Mouse (Mus musculus): ENCODE measurements around the gene Fam129a.

Gene Fam129a

DNA sequence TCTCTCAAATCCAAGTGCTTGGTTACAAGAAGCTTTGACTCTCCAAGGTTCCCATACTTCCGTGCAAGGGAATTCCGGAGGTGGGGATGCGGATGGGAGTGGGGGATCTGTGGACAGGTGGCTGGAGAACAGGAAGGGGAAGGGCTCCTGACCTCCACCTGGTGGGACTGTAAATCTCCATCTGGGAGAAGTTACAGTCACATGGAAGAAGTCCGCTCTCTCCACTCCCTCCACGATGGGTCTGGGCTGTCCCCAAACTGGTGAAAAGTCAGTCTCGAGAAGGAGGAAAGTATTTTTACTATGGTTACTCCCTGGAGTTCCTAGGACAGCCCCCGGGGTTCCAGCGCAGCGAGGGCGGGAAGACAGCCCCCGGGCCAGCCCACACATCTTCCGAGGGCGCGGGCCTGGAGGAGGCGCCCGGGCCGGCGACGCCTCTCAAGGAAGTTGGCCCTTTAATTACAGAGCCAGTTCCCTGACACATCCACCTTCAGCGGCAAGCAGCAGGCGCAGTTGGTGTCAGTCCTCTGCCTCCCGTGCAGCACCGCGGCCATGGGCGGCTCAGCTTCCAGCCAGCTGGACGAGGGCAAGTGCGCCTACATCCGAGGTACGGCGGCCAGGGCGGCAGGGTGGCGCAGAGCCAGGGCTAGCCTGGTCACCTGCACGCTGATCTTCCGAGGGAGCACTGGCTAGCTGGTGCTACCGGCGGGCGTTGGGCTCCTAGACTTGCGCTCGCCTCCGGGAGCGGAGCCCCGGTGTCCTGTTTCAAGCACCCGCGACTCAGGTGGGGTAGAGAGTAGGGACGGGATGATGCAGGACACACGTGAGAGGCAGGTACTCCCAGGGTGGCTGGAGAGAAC, at the start of gene Fam129a:
Gene Fam129a, plus strand, starts transcription at position 206 of the 857 bp plus-strand sequence.
- DNase-seq: no peak

DNA sequence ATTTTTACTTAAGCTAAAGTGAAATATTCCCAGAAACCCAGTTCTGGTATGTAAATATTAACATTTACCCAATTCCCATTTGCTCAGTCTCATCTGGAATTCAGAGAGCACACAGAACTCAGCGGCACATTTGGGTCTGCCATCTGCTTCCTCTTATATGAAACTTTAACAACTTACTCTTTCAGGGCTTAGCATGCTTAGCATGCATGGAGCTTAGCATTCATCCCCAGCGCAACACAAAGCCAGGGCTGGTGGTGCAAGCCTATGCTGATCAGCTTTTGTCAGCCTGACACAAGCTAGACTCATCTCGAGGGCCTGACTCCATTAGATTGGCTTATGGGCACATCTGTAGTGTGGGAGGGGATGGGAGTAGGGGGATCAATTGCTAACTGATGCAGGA, 44.3 kb upstream of the Fam129a start:
- no peak for DNase-seq

DNA sequence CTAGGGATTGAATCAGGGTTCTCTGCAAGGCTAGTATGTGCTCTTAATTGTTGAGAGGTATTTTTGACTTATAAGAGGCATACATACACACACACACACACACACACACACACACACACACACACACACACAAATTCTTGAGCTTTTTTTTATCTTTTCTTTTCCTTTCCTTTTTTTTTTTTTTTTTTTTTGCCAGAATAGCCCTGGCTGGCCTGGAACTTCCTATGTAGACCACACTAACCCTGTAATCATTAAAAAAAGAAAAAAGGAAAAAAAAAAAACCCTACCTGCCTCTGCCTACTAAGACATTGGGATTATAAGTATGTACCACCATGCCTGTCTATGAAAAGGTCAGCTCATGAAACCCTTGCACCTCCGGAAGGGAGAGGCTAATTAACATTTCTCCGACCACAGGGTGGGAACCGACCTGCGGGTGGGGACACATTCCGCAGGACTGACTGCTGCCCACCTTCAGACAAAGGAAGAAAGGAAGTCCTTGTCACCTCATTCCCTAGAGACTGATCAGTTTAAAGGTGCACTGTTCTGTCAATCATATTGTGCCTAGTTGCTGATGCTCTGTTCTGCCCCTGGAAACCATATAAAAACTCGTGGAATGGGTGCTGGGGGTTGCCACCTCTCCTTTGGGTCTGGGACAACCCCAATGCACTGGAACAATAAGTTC, 27.0 kb upstream of the Fam129a start:
- DNase-seq: no peak

DNA sequence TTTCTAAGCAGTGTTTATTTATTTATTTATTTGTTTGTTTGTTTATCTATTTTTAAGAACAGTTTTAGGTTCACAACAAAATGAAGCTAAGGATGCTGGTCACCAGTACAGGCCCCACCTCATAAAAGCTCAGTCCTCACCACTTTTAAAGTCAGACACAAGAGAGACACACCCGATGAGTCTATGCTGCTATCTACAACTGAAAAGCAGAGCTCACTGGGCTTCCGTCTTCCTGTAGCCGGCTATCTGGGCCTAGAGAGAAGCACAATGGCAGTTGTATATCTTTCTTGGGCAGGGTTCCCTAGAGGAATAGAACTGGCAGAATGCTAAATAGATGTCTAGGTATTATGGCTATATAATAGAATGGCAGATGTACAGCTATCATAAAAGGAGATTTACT, 26.4 kb upstream of the Fam129a start:
- DNase-seq: no peak

DNA sequence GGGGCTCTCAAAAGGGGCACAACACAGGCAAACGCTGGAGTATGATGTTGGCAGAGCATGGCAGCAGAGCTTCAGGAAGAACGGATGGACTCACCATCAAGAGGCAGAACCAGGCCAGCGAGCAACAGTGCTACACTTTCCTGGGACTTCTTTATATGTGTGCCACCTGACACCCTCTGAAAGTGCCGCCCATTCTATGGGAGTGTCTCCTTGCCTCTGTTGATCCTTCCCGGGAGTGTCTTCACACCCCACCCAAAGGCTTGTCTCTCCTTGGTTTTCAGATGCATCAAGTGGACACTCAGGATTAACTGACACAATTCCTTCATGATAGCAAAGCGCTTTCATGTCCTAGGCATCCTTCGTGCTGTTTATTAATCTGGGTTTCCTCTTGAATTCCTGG, 25.4 kb upstream of the Fam129a start:
- no peak for DNase-seq

DNA sequence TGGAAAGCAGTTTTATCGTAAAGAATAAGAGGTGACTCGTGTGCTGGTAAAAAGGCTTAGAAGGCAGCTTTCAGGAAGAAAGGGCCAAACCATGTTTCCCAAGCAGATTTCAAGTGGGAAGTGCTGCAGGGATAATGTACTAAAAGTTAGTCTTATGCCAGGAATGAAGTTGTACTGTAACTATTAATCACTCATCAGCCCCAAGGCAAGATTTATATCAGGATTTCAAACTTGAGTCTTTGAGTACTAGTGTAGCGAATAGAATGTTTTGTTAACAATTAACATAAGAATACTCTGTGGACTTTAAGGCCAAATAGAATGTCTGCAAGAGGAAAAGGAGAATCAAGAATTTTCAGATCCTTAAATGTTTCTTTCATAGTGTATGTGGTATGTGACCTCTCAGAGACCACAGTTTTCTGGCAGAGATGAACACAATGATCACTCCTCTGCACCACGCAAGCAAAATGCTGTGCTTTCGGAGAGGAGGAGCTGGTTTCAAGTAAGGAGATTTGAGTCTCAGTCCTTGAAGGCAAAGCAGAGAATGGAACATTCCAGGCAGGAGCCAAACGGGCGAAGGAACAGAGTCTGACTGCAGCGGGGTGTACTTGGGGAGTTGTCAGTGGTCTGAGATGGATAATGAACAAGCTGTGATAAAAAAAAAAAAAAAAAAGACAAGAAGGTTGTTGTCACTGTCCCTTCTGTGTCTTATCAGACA, 21.9 kb upstream of the Fam129a start:
- no peak for DNase-seq

DNA sequence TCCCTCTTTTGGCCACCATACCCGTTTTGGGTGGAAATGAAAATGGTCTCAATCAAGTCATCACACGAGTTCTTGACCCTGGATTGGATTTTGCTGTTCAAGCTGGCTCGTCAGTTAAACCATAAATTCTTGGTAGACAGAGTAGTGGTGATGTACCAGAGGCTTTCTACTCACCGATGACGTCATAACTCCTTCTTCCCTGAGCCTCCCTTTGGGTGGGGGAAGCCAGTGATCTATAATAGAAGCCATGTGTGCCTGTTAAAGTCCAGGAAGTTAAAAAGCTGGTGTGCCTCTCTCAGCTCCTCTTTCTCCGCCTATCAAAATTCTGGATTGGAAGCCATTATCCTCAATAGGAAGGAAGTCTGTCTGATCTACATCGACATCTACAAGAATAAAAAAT, 21.2 kb upstream of the Fam129a start:
- no peak for DNase-seq

DNA sequence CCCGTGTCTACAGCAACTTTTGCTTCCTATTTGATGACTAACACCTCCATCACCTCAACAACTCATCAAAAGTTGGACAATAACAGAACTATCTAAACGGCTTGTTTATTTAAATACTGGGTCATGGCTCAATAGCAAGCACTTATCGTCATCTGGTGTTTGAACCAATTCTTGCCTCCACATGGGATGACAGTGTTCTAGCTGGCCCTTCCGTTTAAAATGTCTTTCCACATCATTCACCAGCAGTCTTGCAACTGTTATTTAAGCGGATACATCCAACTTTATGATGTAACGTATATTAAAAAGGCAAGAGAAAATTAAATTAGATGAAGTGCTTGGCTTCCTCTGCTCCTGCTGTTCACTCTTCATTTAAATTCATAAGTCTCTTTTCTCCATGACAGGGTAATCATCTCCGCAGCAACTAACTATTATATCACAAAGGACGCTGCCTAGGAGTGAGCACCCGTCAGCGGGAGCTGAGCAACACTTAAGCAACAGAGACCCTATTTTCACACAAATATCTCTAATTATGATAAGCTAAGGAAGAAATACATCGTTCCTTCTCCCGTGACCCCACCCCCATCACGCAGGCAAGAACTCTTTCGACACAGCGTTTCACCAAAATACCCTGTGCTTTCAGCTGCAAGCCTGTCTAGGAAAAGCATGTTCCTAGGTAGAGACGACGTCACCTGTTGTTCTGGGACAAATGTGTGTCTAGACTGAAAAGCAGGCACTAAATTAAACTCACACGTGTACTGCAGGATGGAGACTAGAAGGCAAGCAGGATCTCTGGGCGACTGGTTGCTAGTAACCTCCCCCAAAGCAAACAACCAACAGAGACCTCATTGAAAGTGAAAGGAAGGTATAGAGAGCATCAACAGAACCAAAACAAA, 20.2 kb upstream of the Fam129a start:
- DNase-seq: no peak

DNA sequence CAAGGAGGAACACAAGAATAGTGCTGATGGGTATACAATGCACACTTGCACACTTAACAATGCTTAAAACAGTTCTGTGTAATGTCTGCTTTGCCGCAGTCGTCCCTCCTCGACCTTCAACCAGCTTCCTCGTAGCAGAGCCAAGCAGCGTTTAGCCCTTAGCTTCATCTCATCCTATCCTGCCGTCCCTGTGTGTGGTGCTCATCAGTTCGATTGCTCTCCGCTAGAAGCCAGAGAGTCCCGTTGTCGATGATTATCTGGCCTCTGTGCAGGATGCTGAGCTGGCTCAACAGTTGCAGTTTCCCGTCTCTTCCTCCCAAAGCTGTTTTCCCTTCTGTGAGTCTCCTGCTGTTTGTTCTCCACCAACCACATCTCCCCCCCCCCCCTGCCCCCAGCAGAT, 10.4 kb upstream of the Fam129a start:
- DNase-seq: no peak

DNA sequence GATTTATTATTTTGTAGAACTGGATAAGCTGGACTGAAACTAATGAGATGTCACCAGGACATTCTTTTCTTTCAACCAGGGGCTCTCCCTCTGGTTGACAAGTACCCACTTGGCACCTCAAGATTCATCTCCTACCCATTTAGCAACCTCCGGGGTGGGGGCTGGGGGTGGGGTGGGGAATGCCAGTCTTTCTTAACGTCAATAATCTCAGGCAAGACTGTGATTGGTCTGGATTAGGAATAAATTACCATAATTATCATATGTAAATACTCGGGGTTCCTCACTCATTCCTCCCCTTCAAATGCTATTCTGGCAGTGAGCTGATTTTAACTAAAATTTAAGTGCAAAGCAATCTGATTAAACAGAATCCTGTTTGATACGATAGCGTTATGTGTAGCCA, 7.6 kb upstream of the Fam129a start:
- DNase-seq: no peak

DNA sequence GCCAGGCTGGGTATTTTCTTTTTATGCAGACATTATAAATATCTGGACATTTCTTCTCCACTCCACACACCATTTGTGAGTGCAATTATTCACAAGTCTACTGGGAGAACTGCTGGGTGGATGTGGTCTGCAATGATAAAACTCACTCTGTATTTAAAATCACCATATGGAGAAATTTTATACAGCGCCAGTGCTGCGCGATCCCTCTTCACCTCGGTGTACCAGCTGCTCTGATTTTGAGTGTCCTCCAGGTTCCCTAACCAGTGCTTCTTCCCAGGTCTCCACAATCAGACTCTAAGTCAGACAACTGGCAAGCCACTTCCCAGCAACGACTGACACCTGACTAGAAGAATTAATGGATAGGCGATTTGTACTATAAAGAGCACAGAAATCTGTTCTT, 7.1 kb upstream of the Fam129a start:
- DNase-seq: no peak

DNA sequence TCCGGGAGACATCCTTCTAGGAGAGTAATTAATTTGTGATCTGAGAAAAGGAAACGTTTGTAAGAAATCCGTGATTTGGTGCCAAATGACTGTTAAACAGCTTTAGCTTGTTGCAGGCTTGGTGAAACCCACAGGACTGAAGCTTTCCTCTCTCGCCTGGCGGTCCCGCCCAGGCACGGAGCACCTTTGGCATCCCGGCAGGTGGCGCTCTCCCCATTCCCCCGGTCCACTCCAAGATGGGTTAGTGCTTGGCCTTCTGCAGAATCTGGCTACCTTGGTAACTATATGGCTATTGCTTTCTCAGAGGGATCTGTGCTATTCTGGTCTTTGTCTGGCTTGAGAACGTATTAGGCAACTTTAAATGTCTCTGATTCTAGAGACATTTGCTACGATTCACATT, 6.6 kb upstream of the Fam129a start:
- DNase-seq: peak; percentile 32

DNA sequence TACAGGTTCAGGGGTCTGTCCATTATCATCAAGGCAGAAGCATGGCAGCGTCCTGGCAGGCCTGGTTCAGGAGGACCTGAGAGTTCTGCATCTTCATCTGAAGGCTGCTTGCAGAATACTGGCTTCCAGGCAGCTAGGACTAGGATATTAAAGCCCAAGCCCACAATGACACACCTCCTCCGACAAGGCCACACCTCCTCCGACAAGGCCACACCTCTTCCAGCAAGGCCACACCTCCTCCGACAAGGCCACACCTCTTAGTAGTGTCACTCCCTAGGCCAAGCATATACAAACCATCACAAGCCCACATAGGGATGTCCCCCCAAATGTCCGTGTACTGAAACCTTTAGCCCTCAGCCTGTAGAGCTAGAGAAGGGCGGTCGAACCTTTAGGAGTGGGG, 2.3 kb upstream of the Fam129a start:
- DNase-seq: no peak

DNA sequence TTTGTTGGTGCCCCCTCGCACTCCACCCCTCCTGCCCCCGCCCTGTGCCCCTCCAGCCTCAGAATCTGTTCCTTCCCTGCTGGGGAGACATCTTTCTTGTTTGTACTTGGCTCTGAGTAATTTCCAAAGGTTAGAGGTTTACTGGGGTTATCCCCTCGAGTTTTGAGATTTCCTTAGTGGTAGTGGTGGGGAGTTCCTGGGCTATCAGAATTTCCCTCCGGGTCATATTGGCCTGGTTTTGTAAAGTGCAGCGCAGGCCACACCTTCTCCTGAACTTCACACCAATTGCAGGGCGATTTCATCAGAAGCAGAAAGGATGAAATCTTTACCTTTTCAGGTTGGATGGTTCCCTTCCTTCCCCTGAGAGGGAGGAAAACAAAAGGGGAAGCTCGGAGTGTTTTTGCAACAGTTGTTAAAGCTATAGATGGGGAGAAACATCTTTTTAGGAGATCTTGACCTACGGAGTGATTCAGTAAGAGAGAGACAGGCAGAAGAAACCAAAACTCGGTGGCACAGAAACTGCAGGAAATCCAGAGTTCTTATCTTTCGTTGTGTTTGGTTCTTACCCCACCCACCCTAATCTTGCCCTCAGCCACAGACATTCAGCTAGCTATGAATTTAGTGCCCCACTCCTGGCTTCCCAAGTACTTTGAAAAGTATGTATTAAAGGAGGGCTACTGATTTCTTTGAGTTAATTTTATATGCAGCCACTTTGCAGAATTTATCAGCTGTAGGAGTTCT, 1.0 kb downstream of the Fam129a start:
- DNase-seq: no peak

DNA sequence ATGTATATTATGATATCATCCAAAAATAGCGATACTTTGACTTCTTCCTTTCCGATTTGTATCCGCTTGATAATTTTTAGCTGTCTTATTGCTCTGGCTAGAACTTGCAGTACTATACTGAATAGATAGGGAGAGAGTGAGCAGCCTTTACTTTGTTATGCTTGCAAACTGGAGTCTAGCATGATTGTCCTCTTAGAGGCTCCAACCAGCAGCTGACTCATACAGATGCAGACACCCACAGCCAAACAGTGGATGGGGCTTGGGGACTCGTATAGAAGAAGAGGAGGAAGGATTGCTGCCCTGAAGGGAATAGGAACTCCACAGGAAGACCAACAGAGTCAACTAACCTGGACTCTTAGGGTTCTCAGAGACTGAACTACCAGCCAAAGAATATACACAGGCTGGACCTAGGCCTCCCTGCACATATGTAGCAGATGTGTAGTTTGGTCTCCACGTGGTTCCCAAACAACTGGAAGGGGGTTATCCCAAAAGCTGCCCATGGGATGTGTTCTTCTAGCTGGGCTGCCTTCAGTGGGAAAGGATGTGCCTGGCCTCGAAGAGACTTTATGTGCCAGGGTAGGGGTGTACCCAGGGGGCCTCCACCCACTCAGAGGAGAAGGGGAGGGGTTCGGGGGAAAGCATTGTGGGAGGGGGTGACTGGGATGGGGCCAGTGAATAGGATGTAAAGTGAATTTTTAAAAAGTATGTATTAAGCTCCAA, 1.8 kb downstream of the Fam129a start:
- DNase-seq: no peak

DNA sequence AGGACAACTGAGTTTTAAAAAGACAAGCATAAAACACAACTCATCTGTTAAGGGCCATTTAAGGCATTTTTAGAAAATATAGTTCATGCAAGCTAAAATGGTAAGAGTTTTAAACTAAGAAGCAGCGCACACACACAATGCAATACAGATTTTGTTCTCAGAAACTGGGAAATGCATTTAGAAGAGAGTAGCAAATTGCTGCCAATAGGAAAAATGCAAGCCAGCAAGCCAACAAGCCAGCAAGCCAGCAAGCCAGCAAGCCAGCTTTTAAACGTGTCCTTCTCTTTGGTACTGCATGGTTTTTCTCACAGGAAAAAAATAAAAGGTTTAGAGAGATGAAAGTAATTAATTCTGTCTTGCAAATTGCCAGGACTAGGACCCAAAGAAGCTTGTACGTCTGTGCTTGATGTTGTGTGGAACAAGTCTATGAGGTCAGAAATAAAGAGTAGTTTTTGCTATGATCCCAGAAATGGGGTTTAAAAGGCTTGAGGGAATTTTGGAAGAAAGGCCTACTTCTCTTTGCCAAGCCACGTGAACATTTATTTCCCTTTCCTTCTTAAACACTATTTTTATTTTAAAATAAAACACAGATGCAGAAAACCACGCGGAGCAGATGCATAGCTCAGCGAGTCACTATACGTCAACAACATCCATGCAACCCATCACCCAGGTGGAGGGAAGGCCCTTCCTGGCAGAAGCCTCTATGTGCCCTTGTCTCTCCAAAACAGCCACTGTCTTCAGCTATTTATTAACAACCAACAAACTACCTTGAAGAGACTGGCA, 9.4 kb downstream of the Fam129a start:
- DNase-seq: no peak

DNA sequence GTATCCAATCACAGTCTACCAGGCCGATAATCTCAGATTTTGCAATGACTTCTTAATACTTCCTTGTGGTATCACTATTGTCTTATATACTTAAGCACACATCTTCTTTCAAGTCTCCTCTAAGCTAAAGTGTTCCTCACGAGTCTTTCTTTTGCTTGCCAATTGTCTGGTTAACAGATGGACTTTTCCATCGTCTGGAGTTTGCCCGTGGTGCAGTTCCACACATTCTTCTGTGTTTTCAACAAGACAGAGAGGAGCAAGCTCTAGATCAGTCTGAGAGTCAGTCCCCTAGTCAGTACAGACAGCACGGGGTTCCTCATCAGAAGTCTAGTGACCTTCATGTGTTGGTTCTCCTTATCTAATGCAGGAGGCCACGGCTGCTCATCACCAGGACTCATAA, 10.5 kb downstream of the Fam129a start:
- no peak for DNase-seq

DNA sequence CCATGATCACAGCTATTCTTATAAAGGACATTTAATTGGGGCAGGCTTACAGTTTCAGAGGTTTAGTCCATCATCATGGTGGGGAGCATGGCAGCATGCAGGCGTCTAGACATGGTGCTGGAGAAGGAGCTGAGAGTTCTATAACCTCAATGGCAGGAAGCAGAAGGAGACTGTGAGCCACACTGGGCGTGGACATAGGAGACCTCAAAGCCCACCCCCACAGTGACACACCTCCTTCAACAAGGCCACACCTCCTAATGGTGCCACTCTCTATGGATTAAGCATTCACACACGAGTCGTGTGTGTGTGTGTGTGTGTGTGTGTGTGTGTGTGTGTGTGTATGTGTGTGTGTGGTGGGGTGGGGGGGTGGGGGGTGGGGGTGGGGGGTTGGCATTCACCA, 11.0 kb downstream of the Fam129a start:
- DNase-seq: no peak

DNA sequence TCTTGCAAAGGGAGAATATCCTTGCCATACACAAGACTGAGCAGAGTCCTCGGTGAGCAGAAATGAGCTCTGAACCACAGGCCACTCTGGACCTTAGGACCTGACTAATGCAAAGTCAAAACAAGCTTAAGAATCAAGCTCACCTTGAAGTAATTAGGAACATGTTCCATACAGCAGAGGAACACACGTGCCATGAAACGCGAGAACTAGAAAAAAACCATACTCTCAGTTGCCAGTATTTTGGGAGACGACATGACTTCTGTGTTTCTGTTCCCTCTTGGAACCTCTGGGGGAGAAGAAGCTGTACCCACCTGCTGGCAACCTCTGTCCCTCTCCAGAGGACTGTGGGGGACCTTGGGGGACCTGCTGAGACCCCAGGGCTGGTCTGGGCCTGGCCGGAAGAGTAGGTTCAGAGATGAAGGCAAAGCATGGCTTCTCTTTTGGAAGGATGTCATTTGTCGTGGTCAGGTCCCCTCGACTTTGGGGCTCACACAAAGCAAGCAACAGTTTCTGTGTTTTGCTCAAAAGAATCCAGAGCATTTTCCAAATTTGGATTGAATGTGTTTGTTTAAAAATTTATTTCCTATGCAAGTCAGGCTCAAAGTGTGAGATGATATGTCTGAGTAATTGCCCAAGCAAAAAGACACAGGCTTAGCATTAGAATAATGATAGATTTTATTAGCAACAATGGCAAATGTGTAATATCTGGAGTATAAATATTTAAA, 12.6 kb downstream of the Fam129a start:
- no peak for DNase-seq

DNA sequence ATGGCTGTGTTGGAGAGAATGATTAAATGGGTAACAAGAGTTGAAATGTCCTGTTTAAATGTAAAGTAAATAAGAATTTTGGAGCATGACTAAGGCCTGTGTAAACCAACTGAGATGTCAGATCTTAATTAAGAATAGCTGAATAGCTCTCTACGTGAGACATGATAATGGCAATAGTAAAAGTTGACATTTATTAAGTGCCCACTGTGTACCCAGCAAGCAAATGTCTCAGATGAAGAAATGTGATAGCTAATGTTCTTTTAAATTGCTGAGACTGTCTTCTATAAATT, 13.1 kb downstream of the Fam129a start:
- DNase-seq: no peak
